ENCODE assay signal across 33 mouse cellular contexts in genomic region chr3:100765323-100765722, GRCm38 (mm10). TPM values are rescaled to one million over a fixed set of nuclear protein-coding genes. Genes with fewer than 3 reads are reported as not detected.
DNase-seq lines count a peak whose midpoint lies in the region; ATAC-seq and TF ChIP-seq lines count a peak whose summit lies in the region.
"Had no signal": no experiment of that assay in that cellular context is flagged by ENCODE, and none has a peak within 500 bp of the region (broad histone marks: within the 10 kb centered on the region; RNA-seq: fewer than 3 reads in every experiment).

No protein-coding gene starts in this region.

- peak overlapping the region; percentile 17; the same call in 1 of the 2 replicates for H3K4me3 ChIP-seq in spleen, adult 2 months (ENCODE audit: extremely low read depth, insufficient read depth, insufficient read length)
- H3K4me3 ChIP-seq: forebrain, embryonic 13.5 days; heart, embryonic 15.5 days; hindbrain, embryonic 15.5 days; limb, embryonic 10.5 days; limb, embryonic 15.5 days; liver, embryonic 13.5 days had no signal

- peak in 1 of 2 experiments; percentile 7 for DNase-seq in spleen, adult 2 months (ENCODE audit: low read depth in 1 of 2, low spot score in 2 of 2)
- DNase-seq in spleen, postnatal 4 days (ENCODE audit: low spot score in 2 of 2) = no peak
- DNase-seq in gonadal fat pad, adult 2 months (ENCODE audit: low read depth) = peak; percentile 46
- DNase-seq in heart, adult 8-10 months (ENCODE audit: low spot score) = no peak
- no peak for DNase-seq in gastrocnemius, postnatal 25 days
- DNase-seq in right cerebral cortex, postnatal 14 days = no peak
- DNase-seq: adrenal gland, adult 2 months; adrenal gland, postnatal 36 days; cerebellum, adult 18-20 months; cerebellum, postnatal 10 days; gastrocnemius, postnatal 10 days; heart, postnatal 4 days; kidney, adult 11 months; kidney, postnatal 14 days; layer of hippocampus, adult 9-11 months; liver, embryonic 13.5 days; lung, adult 2 months; lung, postnatal 14 days; right cerebral cortex, adult 18-20 months; thymus, postnatal 25 days had no signal

- TF ChIP-seq POLR2A in spleen, adult 2 months (IDR thresholded peaks at IDR 0.05; ENCODE audit: low read depth, low read length) = no peak

- no peak overlapping the region for H3K27ac ChIP-seq in spleen, adult 2 months (ENCODE audit: insufficient read depth, low read length)
- H3K27ac ChIP-seq: forebrain, embryonic 13.5 days; heart, embryonic 15.5 days; hindbrain, embryonic 15.5 days; limb, embryonic 10.5 days; limb, embryonic 15.5 days; liver, embryonic 13.5 days had no signal

- WGBS in spleen, adult 2 months = 11% methylated on average over 7 of the region's 7 CpGs

- no peaks in the 10 kb centered on the region for H3K36me3 ChIP-seq in spleen, adult 2 months (ENCODE audit: control insufficient read depth, insufficient read depth, low read length)
- H3K36me3 ChIP-seq: heart, embryonic 15.5 days; hindbrain, embryonic 15.5 days; limb, embryonic 10.5 days; limb, embryonic 15.5 days; liver, embryonic 13.5 days had no signal

- H3K4me1 ChIP-seq in spleen, adult 2 months (ENCODE audit: control insufficient read depth, insufficient read depth, insufficient read length) = peaks cover 4% of the 10 kb centered on the region; the same call in 1 of the 2 replicates
- H3K4me1 ChIP-seq: liver, embryonic 13.5 days had no signal

- no peaks in the 10 kb centered on the region for H3K27me3 ChIP-seq in spleen, adult 2 months (ENCODE audit: control insufficient read depth, insufficient read depth, low read length)
- H3K27me3 ChIP-seq: forebrain, embryonic 13.5 days; heart, embryonic 15.5 days; hindbrain, embryonic 15.5 days; limb, embryonic 15.5 days; liver, embryonic 13.5 days had no signal

- no peak for TF ChIP-seq CTCF in spleen, adult 2 months (IDR thresholded peaks at IDR 0.05; ENCODE audit: extremely low read depth, insufficient read depth, insufficient read length, insufficient replicate concordance)

- peak; percentile 58; the same call in 1 of the 2 replicates for ATAC-seq in neutrophil, adult 5-6 weeks (ENCODE audit: extremely low read depth, insufficient number of reproducible peaks, low FRiP score, poor library complexity, severe bottlenecking)
- ATAC-seq: activated CD4-positive, CD25-positive, alpha-beta regulatory T cell, adult 4 months; forebrain, embryonic 13.5 days; inflammation-experienced regulatory T-cells, adult 6 months; midbrain, embryonic 16.5 days had no signal

RNA-seq across cellular contexts. Expression of gene Vtcn1, which starts 59.9 kb away (rescaled TPM):
- polyA plus RNA-seq in spleen, adult 2 months (2012; rRNA removed) = 0.04 TPM in 1 of 2 replicates, not detected in the other
- polyA plus RNA-seq in gonadal fat pad, adult 2 months (2012; rRNA removed) = 1.1 and 1.2 TPM in 2 replicates
- 0.23 TPM in 1 of 2 replicates, not detected in the other for total RNA-seq in neutrophil, adult 5-6 weeks (2017)
- total RNA-seq in heart, adult 8-10 months (2022) = under 1 TPM; 0.22 to 0.75 (median 0.38) TPM
- total RNA-seq in gastrocnemius, postnatal 25 days (2021) = under 1 TPM; 0.13 to 0.64 TPM
- total RNA-seq: left cerebral cortex, postnatal 10 days had no signal
- polyA plus RNA-seq: activated CD4-positive, CD25-positive, alpha-beta regulatory T cell, adult 4 months; adrenal gland, adult 2 months; forebrain, embryonic 13.5 days; hindbrain, embryonic 15.5 days; inflammation-experienced regulatory T-cells, adult 6 months; limb, embryonic 10.5 days; liver, embryonic 13.5 days; midbrain, embryonic 11.5 days; midbrain, embryonic 16.5 days; neural tube, embryonic 11.5 days; small intestine, adult 2 months had no signal
